Mouse (Mus musculus) CD4-positive, CD25-positive, alpha-beta regulatory T cell, adult 2 months (primary cell): ENCODE measurements around the gene Gm42878.

Experiments used
- DNase-seq: peaks from one replicate; pipeline ENCODE4 v3.0.0-alpha.2; 2012; ENCODE audit warnings: low read depth, low spot score

The Gm42878 gene

GRCm38 (mm10) chr5:121544910-121545792 is at the start of gene Gm42878, which contains the start of gene Adam1a:
TSS of gene Gm42878 (minus strand) at chr5:121545482.
TSS of gene Adam1a (minus strand) at chr5:121545482.
- no peak for DNase-seq

GRCm38 (mm10) chr5:121594714-121595313 is 49.5 kb upstream of the Gm42878 start:
- DNase-seq = no peak

GRCm38 (mm10) chr5:121593451-121594401 is 48.4 kb upstream of the Gm42878 start, which contains the start of gene Aldh2:
TSS of gene Aldh2 (minus strand) at chr5:121593824.
- peak; percentile 83 for DNase-seq

- DNase-seq = no peak
These were observed 47.6 kb upstream of the Gm42878 start for GRCm38 (mm10) chr5:121592816-121593407.

- DNase-seq = no peak
These were observed 47.0 kb upstream of the Gm42878 start for GRCm38 (mm10) chr5:121592064-121592815.

GRCm38 (mm10) chr5:121591417-121592063 is 46.3 kb upstream of the Gm42878 start:
- DNase-seq = no peak

- no peak for DNase-seq
These were observed 44.6 kb upstream of the Gm42878 start for GRCm38 (mm10) chr5:121589928-121590327.

- DNase-seq = peak; percentile 46
These were observed 41.2 kb upstream of the Gm42878 start for GRCm38 (mm10) chr5:121586400-121587039.

- DNase-seq = no peak
These were observed 40.4 kb upstream of the Gm42878 start for GRCm38 (mm10) chr5:121585699-121586098.

GRCm38 (mm10) chr5:121585005-121585404 is 39.7 kb upstream of the Gm42878 start:
- no peak for DNase-seq

GRCm38 (mm10) chr5:121583765-121584501 is 38.7 kb upstream of the Gm42878 start:
- DNase-seq = peak; percentile 33

GRCm38 (mm10) chr5:121581945-121582344 is 36.7 kb upstream of the Gm42878 start:
- no peak for DNase-seq

GRCm38 (mm10) chr5:121576927-121577488 is 31.7 kb upstream of the Gm42878 start:
- DNase-seq = no peak

- DNase-seq = no peak
These were observed 30.6 kb upstream of the Gm42878 start for GRCm38 (mm10) chr5:121575867-121576266.

- no peak for DNase-seq
These were observed 28.9 kb upstream of the Gm42878 start for GRCm38 (mm10) chr5:121574145-121574544.

- no peak for DNase-seq
These were observed 25.5 kb upstream of the Gm42878 start for GRCm38 (mm10) chr5:121570787-121571186.

GRCm38 (mm10) chr5:121569881-121570420 is 24.7 kb upstream of the Gm42878 start:
- DNase-seq = no peak

- no peak for DNase-seq
These were observed 20.9 kb upstream of the Gm42878 start for GRCm38 (mm10) chr5:121566035-121566681.
